Mouse (Mus musculus): ENCODE results near the gene Olfr649.

DNA sequence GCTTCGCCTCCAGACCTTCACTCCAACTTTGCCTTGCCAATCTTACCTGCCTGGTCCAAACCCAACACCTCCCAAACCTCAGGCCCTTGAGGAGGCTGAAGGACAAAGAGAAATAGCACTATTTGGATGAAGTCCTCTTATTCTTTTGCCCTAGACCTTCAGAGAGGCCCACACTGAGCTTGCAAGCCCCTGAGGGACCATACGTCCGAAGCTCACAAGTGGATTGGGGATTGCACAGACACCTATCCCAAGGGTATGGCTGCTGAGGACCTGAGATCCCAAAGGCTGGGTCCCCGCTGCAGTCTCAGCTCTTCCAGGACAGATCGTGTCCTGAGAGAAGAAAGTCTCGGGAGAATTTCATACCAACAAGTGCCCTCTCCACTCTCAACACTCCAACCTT lies at the start of gene Olfr649:
- no peak for TF ChIP-seq EP300 (IDR thresholded peaks at IDR 0.05)
- no peak for TF ChIP-seq CTCF (IDR thresholded peaks at IDR 0.05)
